Mouse (Mus musculus) lung, postnatal 0 days (tissue): Measurements from ENCODE around the gene Vars2.

ENCODE experiments used
- CTCF ChIP-seq: IDR thresholded peaks from 2 replicates; pipeline ENCODE4 v1.5.1; 2016; ENCODE audit warnings: antibody characterized with exemption, mild to moderate bottlenecking
- EP300 ChIP-seq: IDR thresholded peaks from 2 replicates; pipeline ENCODE4 v1.6.1; 2016; ENCODE audit warnings: antibody characterized with exemption, mild to moderate bottlenecking, control low read depth

GRCm38 (mm10) chr17:35643609-35644236 lies 23.7 kb downstream of the Vars2 start, which contains the start of gene Mucl3:
- TF ChIP-seq CTCF (no peak), EP300 (no peak)
